Mouse (Mus musculus): ENCODE results near the gene Gmppa. TPM values are rescaled to one million over a fixed set of nuclear protein-coding genes. Genes with fewer than 3 reads are reported as not detected.

Gmppa gene
- total RNA-seq, 1 experiment from 2014 or later, result 39.2 TPM

DNA sequence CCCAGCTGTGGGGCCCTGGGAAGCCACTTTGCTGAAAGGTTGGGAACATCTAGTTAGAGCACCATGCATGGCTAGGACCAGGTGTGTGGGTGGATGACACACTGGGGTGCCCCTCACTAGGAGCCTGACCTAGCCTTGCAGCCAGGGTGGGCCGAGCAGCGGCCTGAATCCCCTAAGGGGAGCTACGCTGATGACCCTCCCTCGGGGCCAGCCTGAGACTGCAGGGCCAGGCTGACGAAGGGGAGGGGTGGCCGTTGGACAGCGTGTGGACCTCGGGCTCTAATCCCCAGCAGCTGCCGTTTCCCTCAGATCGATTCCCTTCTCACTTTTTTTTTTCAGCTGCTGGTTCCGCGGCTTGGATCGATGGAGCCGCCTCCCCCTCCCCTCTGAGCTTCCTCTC is 13.2 kb downstream of the Gmppa start:
- no peak for ATAC-seq (replicated peaks; ENCODE audit: insufficient number of reproducible peaks, low FRiP score, low TSS enrichment, poor library complexity, severe bottlenecking)

DNA sequence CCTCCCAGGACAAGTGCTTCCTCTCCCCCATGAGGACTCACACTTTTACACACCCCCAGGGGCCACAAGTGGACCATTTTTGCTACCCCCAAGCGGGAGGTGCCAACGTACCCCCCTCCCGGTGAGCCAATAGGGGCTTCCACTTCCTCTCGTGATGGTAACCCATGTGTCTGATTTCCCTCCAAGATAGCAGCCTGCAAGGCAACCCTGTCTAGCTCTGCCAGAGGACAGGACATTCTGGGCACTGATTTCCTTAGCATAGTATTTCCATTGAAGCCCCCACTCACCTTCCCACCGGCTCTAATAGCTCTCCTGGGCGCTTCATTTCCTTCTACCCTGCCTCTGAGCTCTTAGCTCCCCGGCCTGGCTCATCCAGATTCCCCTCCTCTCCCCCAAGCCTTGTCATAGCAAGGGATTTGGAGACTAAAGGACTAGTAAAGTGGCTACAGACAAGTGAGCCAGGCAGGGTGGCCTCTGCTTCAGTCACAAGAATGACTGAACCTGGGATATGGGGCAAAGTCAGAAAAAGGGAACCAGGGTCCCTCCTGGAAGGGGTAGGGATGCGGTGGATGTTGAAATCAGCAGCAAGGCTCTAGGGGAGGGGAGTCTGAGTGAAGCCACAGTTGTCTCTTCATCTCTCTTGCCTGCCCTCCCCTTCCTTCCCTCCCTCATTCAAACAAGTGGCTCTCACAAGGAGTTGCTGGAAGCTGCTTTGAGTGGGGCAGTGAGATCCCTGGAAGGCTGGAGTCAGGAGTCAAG is 13.8 kb downstream of the Gmppa start:
- no peak for ATAC-seq (replicated peaks; ENCODE audit: insufficient number of reproducible peaks, low FRiP score, low TSS enrichment, poor library complexity, severe bottlenecking)

DNA sequence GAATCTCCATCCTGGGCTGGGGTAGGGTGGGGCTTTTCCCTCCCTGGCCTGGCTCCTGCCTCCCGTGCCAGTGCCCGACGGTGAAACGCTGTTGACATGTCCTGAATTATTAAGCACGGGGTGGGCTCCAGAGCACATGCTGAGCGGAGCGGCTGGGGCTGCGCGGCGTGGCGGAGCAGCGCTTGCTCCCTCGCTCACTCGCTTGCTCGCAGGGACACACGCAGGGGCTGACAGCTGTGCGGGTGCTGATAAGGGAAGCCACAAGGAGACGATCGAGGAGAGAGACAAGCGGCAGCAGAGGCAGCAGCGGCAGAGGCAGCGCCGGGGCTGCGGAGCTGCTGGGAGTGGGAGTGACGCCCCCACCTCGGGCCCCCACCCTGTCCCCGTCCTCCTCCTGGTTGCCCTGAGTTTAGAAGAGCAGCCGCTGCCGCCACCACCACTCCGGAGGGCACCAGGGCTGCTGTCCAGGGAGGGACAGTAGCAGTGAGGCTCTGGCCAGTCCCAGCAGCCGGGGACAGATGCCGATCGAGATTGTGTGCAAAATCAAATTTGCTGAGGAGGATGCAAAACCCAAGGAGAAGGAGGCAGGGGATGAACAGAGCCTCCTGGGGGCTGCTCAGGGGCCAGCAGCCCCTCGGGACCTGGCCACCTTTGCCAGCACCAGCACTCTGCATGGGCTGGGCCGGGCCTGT is 14.7 kb downstream of the Gmppa start, which contains the start of gene Asic4:
Gene Asic4 (plus strand): TSS at position 123 of the 692 bp plus-strand sequence.
- no peak for ATAC-seq (replicated peaks; ENCODE audit: insufficient number of reproducible peaks, low FRiP score, low TSS enrichment, poor library complexity, severe bottlenecking)

DNA sequence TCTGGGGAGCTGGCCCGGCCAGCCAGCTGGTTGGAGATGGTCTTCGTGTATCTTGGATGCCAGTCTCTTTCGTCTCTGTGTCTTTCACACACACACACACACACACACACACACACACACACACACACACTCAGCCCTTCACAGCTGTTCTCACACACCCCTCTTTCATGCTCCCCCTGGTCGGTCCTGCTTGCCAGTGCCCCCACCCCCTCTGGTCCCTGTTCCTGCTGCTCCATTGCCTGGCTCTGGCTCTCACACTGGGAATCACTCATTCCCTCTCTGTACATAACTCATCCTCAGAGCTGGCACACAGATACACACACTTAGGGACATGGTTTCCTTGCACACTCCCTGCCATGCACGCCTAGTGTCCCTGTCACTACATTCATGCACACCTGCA is 16.2 kb downstream of the Gmppa start:
- no peak for ATAC-seq (replicated peaks; ENCODE audit: insufficient number of reproducible peaks, low FRiP score, low TSS enrichment, poor library complexity, severe bottlenecking)

DNA sequence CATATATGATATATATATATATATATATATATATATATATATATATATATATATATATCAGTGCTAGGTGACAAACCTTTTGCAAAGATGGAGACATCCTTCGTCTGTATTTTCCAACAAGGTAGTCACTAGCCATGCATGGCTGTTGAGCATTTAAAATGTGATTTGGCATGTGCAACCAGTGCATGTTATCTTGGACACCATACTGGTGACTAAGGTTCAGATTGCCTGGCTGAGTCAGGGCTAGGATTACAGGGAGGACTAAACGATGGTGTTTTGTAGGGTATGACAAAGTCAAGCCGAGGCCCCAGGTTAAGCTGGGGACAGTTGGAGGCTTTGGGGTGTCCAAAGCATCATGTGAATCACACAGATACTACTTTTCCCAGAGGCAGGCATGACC is 19.7 kb downstream of the Gmppa start:
- ATAC-seq (replicated peaks; ENCODE audit: insufficient number of reproducible peaks, low FRiP score, low TSS enrichment, poor library complexity, severe bottlenecking), result no peak

DNA sequence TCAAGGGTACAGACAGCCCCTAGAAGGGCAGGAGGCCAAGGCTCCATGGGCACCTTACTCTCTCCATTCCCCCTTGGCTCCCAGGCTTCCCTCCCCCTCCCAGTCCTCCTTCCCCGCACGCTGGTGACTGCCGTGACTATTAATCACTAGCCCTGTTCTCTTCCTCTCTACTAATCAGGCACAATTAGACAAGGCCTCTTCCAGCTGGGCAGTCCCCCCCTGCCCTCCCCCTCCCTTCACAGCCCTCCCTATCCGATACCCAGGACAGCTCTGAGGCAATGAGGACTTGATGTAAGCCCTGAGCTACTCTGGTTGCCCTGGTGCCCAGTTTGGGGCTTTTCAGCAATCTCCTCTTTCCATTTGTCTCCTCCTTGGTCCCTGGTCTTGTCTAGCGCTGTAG is 20.2 kb downstream of the Gmppa start:
- no peak for ATAC-seq (replicated peaks; ENCODE audit: insufficient number of reproducible peaks, low FRiP score, low TSS enrichment, poor library complexity, severe bottlenecking)

DNA sequence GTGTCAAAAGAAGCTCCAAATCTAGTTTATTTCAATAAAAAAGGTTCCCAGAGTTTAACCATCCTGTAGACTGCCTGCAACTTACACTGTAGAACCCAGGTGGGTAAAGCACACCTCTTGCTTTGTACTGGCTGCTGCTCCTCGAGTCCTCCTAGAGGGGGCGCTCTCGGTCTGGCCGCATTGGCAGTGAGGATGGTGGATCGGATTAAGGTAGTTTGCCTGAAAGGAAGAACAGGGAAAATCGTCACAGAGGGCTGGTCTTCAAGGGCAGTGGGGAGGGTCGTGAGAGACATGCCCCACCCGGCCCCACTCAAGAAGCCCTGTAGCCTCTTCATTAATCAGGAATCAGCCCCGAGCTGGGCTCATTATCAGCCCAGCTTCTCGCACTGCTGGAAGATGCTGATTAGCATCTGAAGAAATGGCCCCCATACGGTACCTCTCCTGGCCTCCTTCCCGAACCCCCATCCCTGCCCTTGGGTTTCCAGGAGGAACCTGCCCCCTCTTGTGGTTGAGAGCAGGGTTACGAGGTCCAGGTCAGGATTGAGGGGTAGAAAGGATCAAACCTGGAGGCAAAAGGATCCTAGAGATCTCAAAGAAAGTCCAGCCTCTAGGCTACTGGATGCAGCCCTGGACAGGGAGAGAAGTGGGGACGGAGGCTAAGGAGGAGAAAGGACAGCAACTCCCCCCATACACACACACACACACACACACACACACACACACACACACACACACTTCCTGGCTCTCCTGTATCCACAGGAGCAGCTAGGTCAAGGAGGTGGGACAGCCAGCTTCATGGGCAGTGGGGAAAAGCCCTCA is 21.2 kb downstream of the Gmppa start:
- no peak for ATAC-seq (replicated peaks; ENCODE audit: insufficient number of reproducible peaks, low FRiP score, low TSS enrichment, poor library complexity, severe bottlenecking)

DNA sequence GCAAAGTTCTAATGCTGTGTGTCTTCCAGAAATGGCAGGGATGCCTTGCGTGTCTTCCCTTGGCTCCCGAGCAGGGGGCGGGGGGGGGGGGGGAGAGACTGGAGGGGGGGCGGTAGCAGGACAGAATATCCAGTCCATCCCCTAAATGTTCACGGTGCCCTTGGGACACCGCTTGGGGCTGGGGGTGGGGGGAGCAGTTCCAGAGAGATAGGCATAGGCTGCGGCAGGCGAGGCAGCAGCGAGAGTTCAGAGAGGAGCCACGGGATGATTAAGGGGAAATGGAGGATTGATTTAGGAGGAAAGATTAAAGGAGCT is 21.9 kb downstream of the Gmppa start:
- ATAC-seq (replicated peaks; ENCODE audit: insufficient number of reproducible peaks, low FRiP score, low TSS enrichment, poor library complexity, severe bottlenecking), result no peak

DNA sequence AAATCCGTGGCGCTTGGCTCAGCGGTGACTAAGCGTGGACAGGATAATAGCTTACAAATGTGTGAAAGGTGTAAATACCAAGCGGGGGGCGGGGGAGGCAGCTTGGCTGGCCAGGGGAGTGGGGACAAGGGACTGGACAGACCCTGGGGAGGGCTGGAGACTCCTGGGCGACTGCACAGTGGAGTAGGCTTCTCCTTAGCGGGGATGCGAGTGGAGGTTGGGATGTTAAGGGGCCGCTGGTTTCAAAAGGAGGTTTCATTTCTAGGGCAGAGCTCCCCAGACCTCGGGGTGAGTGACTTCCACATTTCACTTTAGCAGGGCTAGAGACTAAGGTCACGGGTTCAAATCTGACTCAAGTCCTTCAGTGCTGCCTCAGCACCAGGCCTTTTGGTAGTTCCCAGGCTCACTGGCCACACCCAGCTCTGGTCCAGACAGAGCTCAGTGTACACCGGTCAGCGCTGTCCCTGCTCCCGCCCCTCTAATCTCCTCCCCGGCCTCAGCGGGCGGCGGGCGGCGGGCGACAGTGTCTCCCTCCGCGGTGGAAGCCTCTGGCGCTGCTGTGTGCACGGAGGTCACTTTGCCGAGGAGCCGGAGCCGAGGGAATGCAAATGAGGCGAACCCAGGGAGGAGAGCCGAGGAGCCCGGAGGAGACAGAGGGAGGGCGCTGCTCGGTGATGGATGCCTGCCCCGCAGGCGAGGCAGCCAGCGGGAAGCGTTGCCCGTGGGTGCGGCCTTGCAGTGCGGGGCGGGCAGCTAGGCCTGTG is 22.5 kb downstream of the Gmppa start:
- ATAC-seq (replicated peaks; ENCODE audit: insufficient number of reproducible peaks, low FRiP score, low TSS enrichment, poor library complexity, severe bottlenecking), result no peak

DNA sequence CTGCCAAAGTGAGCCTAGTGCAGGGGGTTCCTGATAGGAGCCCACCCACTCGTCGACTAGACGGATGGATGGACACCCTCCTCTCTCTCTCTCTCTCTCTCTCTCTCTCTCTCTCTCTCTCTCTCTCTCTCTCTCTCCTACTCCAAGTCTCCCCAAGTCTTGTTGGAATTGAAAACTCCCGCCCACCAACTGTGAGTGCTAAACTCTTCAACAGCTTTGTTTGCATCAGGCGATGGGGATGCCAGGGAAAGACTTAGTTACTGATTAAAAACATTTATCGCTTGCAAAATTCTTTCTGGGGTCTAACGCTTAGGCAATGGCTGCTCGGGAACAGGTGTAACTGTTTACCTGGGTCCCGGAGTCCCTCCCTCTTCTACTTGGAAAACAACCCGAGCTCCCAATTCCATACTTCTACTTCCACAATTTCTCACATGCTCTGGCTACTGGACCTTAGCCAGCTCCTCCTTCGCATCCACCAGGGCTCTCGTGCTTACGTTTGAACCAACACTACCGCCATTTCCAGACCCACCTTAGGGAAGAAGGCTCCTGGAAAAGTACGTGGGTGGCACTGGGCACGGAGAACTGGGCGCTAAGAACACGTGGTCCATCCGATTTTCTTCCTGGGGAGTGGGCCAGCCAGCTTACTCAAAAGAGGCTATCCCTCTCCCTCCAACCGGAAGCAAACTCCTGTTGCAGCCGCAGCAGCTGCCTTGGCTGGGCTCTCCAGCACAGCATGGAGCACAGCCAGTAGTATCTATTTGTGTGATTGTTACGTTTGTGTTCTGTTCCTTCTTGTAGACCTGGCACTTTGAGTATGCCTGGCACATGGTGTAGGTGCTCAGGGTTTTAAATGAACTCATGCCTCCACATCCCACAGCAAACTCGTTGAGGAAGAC is 23.3 kb downstream of the Gmppa start:
- ATAC-seq (replicated peaks; ENCODE audit: insufficient number of reproducible peaks, low FRiP score, low TSS enrichment, poor library complexity, severe bottlenecking), result no peak

DNA sequence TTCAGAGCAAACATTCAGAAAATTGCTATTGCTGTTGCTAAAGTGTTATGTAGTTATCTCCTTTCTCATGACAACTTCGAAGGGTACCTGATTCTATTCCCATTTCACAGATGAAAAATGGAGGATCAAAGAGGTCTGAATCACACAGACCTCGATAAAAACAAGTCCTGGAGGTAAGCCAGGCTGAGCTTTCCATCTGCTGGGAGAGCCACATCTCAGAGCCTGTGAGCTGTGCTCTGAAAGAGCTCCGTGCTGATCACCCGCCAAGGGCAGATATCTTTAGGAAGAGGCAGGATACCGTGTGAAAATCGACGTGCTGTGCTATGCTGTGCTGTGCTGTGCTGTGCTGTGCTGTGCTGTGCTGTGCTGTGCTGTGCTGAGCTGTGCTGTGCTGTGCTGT is 24.6 kb downstream of the Gmppa start:
- no peak for ATAC-seq (replicated peaks; ENCODE audit: insufficient number of reproducible peaks, low FRiP score, low TSS enrichment, poor library complexity, severe bottlenecking)

DNA sequence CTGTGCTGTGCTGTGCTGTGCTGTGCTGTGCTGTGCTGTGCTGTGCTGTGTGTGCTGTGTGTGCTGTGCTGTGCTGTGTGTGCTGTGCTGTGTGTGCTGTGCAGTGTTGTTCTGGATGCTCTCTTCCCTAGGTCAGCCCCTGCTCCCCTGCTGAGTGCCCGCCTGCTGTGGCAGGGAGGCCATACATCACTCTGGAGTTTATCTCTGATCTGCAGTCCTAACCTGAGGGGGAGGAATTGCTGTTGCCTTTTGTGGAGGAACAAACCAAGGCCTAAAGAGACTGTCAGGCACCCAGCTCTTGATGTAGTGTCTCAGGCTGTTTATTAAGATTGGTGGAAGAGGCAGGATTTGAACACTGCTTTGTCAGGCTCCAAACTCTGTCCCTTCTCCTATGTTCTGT is 26.9 kb downstream of the Gmppa start:
- ATAC-seq (replicated peaks; ENCODE audit: insufficient number of reproducible peaks, low FRiP score, low TSS enrichment, poor library complexity, severe bottlenecking), result no peak

DNA sequence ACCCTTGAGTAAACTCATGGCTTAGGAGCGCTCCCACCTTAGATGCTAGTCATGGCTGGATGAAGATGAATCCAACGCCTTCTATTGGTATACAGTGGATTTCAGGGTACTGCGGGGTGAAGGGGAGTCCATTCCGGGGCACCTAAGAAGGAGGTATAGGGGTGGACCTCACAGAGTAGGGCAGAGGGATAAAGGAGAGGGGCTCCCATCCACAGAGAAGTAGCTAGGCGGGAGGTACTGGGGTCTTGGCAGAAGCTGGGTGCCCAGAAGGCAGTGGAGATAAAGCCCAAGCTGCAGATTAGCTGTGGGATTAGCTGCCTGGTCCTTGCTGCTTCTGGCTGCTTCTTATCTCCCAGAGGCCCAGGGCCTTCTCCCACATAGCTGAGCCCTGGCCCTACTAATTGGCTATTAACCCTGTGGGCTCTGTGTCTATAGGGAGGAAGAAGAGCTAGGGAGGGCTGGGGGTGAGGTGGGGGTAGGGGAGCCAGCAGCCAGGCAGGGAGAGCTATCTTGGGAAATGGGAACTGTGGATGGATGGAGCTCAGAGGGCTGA is 28.0 kb downstream of the Gmppa start:
- ATAC-seq (replicated peaks; ENCODE audit: insufficient number of reproducible peaks, low FRiP score, low TSS enrichment, poor library complexity, severe bottlenecking), result no peak

DNA sequence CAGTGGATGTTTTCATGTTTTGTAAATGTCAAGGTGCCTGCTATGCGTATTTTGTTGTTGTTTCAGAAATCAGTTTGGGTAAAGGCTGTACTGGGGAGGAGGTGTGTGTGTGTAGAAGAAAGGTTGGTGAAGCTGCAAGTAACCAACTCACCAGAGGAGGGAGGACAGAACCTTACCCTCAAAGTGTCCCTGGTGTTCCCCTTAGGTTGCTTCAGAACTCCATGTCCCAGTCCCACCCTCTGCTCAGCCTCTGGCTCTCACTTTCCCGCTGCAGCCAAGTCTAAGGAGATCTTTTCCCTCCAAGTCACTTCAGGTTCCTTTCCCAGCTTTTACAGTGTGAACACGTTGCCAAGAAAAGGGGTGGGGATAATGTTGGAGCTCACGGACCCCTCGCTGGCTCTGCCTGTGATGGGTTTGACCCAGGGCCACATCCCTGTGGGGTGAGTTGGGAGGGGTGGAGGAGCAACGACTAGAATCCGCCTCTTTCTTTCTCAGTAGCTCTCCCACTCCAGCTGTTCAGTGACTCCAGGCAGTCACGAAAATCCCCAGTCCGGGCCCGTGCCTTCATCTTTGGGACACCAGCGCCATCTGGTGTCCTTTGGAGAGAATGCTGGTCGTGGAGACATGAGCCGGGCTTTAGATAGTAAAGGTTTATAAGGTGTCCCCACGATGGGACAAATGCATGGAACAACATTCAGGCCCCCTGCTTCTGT is 31.6 kb downstream of the Gmppa start:
- 0 out of 2 replicates have a peak, but pooled peaks have one; percentile 52 for ATAC-seq (replicated peaks; ENCODE audit: insufficient number of reproducible peaks, low FRiP score, low TSS enrichment, poor library complexity, severe bottlenecking)

DNA sequence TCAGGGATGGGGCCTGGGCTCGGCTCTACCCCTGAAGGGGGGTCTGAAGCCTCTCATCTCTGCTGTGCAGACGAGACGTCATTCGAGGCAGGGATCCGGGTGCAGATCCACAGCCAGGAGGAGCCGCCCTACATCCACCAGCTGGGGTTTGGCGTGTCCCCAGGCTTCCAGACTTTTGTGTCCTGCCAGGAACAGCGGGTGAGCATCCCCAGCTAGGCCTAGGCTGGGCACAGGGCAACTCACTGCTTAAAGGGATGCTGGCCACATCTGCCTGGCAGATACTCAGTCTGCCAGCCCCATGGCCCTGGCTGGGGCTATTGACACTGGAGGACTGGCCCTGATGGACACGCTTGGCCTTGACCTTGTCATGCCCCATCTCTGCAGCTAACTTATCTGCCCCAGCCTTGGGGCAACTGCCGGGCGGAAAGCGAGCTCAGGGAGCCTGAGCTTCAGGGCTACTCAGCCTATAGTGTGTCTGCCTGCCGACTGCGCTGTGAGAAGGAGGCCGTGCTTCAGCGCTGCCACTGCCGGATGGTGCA is 33.6 kb downstream of the Gmppa start:
- no peak for ATAC-seq (replicated peaks; ENCODE audit: insufficient number of reproducible peaks, low FRiP score, low TSS enrichment, poor library complexity, severe bottlenecking)

DNA sequence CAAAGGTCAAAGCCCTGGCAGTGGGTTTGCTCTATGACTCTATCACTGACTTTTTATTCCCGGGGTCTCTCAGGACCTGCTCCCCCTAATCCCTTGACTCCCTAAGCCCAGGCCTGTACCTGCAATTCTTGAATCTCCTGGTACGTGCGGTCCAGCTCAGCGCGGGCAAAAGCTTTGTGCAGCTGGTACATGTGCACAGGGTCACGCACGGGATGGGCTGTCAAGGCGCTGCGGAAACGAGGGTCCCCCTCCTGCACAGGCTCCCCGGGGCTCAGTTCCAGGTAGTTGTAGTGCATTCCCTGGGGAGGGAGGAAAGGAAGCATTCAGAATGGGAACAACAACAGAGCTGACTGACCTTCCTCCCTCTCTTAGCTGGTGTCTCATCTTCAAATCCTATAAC is 40.7 kb downstream of the Gmppa start:
- ATAC-seq (replicated peaks; ENCODE audit: insufficient number of reproducible peaks, low FRiP score, low TSS enrichment, poor library complexity, severe bottlenecking), result no peak
